Mouse (Mus musculus) midbrain, embryonic 14.5 days (tissue): Measurements from ENCODE around the gene Hist1h2bh. TPM values are rescaled to one million over a fixed set of nuclear protein-coding genes. Genes with fewer than 3 reads are reported as not detected.
"Not testable (repeated sequence)": the region's sequence is repeated elsewhere in the genome, so short reads cannot be mapped to it uniquely, and the experiment has no call there.

ENCODE experiments used
- ATAC-seq: fragments of 200-750 bp; cut with Nextera tagmentation; 2 replicates; pipeline ENCODE4 v1.8.0; 2017; ENCODE audit warnings: moderate number of reproducible peaks, moderate library complexity; ENCODE audit not compliant: low FRiP score, low TSS enrichment
- DNase-seq: peaks from one replicate; pipeline ENCODE4 v3.0.0-alpha.2; 2015
- H3K27ac ChIP-seq: fragments of 300-500 bp; sonication (generic); replicated peaks from 2 replicates; pipeline ENCODE4 v1.5.1; 2014; ENCODE audit warnings: mild to moderate bottlenecking, low read depth, low read length, moderate library complexity
- H3K27me3 ChIP-seq: fragments of 300-500 bp; sonication (generic); 2 replicates; pipeline ENCODE4 v1.6.1; 2014; ENCODE audit warnings: low read length, control low read depth, mixed read lengths; ENCODE audit not compliant: control insufficient read depth, insufficient read depth
- H3K36me3 ChIP-seq: fragments of 300-500 bp; sonication (generic); 2 replicates; pipeline ENCODE4 v1.6.1; 2014; ENCODE audit warnings: low read length, control low read depth; ENCODE audit not compliant: control insufficient read depth, insufficient read depth
- H3K4me1 ChIP-seq: fragments of 300-500 bp; sonication (generic); 2 replicates; pipeline ENCODE4 v1.6.1; 2014; ENCODE audit warnings: mild to moderate bottlenecking, antibody characterized with exemption, low read length, control low read depth; ENCODE audit not compliant: control insufficient read depth, insufficient read depth
- H3K4me2 ChIP-seq: fragments of 300-500 bp; sonication (generic); 2 replicates; pipeline ENCODE4 v1.6.1; 2014; ENCODE audit warnings: mild to moderate bottlenecking, low read length, moderate library complexity
- H3K4me3 ChIP-seq: fragments of 300-500 bp; sonication (generic); replicated peaks from 2 replicates; pipeline ENCODE4 v1.5.1; 2014; ENCODE audit warnings: low read depth, low read length
- H3K9ac ChIP-seq: fragments of 300-500 bp; sonication (generic); replicated peaks from 2 replicates; pipeline ENCODE4 v1.6.1; 2014; ENCODE audit warnings: mild to moderate bottlenecking, low read length, moderate library complexity
- H3K9me3 ChIP-seq: fragments of 300-500 bp; sonication (generic); 2 replicates; pipeline ENCODE4 v1.6.1; 2016; ENCODE audit warnings: low read length, control low read depth, mixed read lengths; ENCODE audit not compliant: control insufficient read depth
- WGBS: fragments of 180-500 bp; shearing (Covaris S2); extraction: QIAGEN DNeasy Blood & Tissue Kit; methylation state at CpG from one replicate; pipeline ENCODE4 v1.1.7; 2014; 5-methylcytosine and 5-hydroxymethylcytosine counted together
- polyA plus RNA-seq: library from polyadenylated mRNA; unstranded; fragments of >200 nt; fragmentation: Nextera tagmentation; extraction: Ambion mirVana; gene quantifications from 2 replicates; pipeline ENCODE4 v1.2.1, GENCODE M21; 2014

The Hist1h2bh gene
- polyA plus RNA-seq, 1 experiment from 2014 or later = 0.13 TPM

DNA sequence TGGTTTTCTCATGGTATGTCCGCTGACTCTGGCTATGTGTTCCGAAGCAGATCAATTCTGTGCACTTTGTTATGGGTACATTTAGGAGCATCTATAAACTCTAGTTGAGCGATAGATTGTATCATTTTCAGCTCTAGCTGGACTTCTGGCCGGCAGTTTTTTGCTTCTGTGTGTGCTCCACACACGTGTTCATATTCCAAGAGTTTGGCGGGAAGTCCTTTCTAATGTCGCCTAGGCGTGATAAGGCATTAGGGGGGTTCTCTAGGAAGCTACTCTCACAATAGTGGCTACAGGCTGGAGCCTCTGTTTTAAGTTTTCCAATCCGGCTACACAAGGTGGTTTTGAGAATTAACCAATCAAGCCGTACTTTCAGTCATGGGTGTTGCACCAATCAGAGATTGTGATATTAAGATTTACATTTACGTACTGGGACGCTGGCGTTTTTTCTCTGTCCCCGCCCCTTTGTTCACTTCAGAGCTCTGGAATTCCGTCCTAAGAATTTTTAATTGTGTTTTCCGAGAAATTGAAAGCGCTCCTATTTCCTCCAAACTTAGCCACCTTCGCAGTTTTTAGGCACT is 12.7 kb upstream of the Hist1h2bh start:
- Histone ChIP-seq H3K9me3 (no peaks in the 10 kb centered on the region), H3K27ac (peak overlapping the region; percentile 84), H3K27me3 (no peaks in the 10 kb centered on the region), H3K4me2 (peak overlapping the region; percentile 91), H3K9ac (peak overlapping the region; percentile 53; the same call in 1 of the 2 replicates), H3K4me3 (peak overlapping the region; percentile 49), H3K4me1 (peaks cover 16% of the 10 kb centered on the region), H3K36me3 (no peaks in the 10 kb centered on the region)
- WGBS = under 1% methylated on average over 18 of the region's 18 CpGs
- ATAC-seq (peak; percentile 86), DNase-seq (peak; percentile 95)

- Histone ChIP-seq H3K9ac (peak overlapping the region; percentile 53), H3K36me3 (no peaks in the 10 kb centered on the region), H3K4me3 (peak overlapping the region; percentile 49), H3K9me3 (no peaks in the 10 kb centered on the region), H3K27ac (peak overlapping the region; percentile 84), H3K4me2 (peak overlapping the region; percentile 91), H3K27me3 (no peaks in the 10 kb centered on the region), H3K4me1 (peaks cover 21% of the 10 kb centered on the region)
- peak; percentile 86 for DNase-seq
- WGBS = under 1% methylated on average over 53 of the region's 54 CpGs
- peak; percentile 76 for ATAC-seq
These were observed 12.0 kb upstream of the Hist1h2bh start for GRCm38 (mm10) chr13:23554925-23555838.

DNA sequence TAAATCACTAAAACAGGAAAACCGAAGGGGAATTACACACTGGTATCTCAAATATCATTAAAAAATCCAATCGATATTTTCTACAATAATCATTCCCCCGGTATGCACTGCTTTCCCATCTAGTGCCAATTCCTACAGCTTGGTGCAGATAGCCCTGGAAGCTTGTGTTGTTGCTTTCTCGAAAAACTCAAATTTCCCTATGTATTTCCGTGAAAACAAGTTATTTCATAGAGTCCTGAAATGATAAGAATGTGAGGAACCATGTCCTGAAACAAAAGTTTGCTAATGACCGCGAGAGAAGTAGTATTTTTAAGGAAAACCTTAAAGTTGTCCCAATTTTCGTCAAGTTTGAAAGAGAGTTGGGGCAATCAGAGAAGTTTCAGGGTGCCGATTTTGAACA is 11.2 kb upstream of the Hist1h2bh start:
- ATAC-seq (no peak), DNase-seq (peak; percentile 11)
- peak overlapping the region; percentile 91 for H3K4me2 ChIP-seq
- peaks cover 21% of the 10 kb centered on the region for H3K4me1 ChIP-seq
- 23% methylated on average over 9 of the region's 9 CpGs for WGBS
- H3K27me3 ChIP-seq = no peaks in the 10 kb centered on the region
- no peaks in the 10 kb centered on the region for H3K36me3 ChIP-seq
- H3K9me3 ChIP-seq = no peaks in the 10 kb centered on the region
- H3K4me3 ChIP-seq = peak overlapping the region; percentile 49
- H3K27ac ChIP-seq = peak overlapping the region; percentile 84
- H3K9ac ChIP-seq = peak overlapping the region; percentile 53; the same call in 1 of the 2 replicates

DNA sequence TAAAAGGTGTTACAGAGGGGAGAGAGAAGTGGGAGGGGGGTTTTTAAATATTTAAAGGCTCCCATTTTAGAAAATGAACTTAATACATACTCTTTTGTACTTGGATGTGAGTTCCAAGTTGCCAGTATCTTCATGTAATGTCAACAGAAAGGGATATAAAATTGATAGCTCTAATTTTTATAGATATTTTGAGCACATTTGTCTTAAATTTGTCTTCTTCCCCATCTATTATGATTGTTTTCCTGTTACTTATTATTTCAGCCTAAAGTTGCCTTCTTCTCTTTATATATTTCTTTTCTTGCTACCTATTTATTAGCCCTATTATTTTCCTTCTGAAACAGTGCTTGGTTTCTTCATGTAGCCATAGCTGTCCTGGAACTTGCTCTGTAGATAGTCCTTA is 9.8 kb upstream of the Hist1h2bh start, which contains the start of gene Hist1h1d:
Gene Hist1h1d (plus strand): TSS at position 301 of the 400 bp plus-strand sequence.
- Histone ChIP-seq H3K36me3 (no peaks in the 10 kb centered on the region), H3K27ac (no peak within 1 kb of the TSS), H3K4me1 (peaks cover 21% of the 10 kb centered on the region), H3K4me2 (peak within 1 kb of the TSS; percentile 91), H3K9ac (no peak within 1 kb of the TSS), H3K27me3 (no peaks in the 10 kb centered on the region), H3K4me3 (no peak within 1 kb of the TSS), H3K9me3 (no peaks in the 10 kb centered on the region)
- DNase-seq (no peak), ATAC-seq (no peak)

DNA sequence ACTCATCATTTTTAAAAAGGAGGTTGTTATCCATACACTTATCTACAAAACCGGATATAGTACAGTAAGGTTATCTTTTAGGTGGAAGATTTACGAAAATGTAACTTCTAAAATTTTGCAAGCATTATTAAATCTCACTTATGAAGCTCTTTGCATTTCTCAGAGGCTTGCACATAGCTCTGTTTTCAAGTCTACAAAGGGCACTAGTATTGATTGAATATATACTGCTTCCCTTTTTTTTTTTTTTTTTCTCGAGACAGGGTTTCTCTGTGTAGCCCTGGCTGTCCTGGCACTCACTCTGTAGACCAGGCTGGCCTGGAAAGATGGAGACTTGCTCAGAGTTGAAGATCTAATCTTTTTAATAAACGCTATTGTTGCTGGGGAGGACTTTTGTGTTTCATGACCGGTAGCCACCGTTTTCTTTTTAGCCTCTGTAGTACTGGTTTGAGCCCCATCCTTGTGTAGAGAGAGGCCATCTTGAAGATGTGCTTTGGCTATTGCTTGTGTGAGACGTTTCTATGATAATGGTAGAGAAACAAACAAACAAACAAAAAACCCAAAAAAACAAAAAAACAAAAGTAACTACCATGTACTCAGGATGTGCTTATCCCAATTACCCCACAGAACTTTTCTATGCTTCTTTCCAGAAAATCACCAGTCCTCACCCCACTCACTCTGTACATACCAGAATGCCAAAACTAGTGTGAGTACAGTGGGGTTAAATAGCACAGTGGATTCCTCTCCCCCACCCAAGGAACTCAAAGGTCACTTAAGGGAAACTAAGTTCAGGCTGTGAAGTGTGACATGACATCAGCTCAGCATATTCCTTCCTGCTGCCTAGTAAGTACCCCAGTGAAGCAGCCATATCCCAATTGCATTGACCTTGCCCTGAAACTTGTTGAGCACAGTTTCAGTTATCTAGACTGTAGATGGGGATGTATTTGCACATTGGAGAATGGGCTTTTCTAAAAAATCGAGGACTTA is 9.0 kb upstream of the Hist1h2bh start:
- peak overlapping the region; percentile 36 for H3K4me3 ChIP-seq
- peak overlapping the region; percentile 83 for H3K27ac ChIP-seq
- no peaks in the 10 kb centered on the region for H3K9me3 ChIP-seq
- ATAC-seq (no peak), DNase-seq (no peak)
- no peaks in the 10 kb centered on the region for H3K36me3 ChIP-seq
- H3K4me2 ChIP-seq = peak overlapping the region; percentile 59
- WGBS = 55% methylated on average over 8 of the region's 8 CpGs
- peaks cover 21% of the 10 kb centered on the region for H3K4me1 ChIP-seq
- no peak overlapping the region for H3K9ac ChIP-seq
- no peaks in the 10 kb centered on the region for H3K27me3 ChIP-seq

- not testable (repeated sequence) for H3K27me3 ChIP-seq, H3K9me3 ChIP-seq, H3K36me3 ChIP-seq
- ATAC-seq (peak; percentile 89), DNase-seq (peak; percentile 95)
- WGBS = under 1% methylated on average over 47 of the region's 47 CpGs
- Histone ChIP-seq H3K4me3 (peak within 1 kb of the TSS; percentile 36), H3K9ac (peak within 1 kb of the TSS; percentile 51), H3K27ac (peak within 1 kb of the TSS; percentile 83), H3K4me1 (peaks cover 18% of the 10 kb centered on the region), H3K4me2 (peak within 1 kb of the TSS; percentile 59)
These were observed 8.1 kb upstream of the Hist1h2bh start, which contains the start of gene Hist1h4f for GRCm38 (mm10) chr13:23551146-23551834. Gene Hist1h4f, minus strand, starts transcription at chr13:23551648.

- no peak for DNase-seq
- Histone ChIP-seq H3K4me3 (peak overlapping the region; percentile 36), H3K4me1 (peaks cover 18% of the 10 kb centered on the region), H3K27me3 (no peaks in the 10 kb centered on the region), H3K4me2 (peak overlapping the region; percentile 59), H3K36me3 (no peaks in the 10 kb centered on the region), H3K9me3 (no peaks in the 10 kb centered on the region), H3K9ac (peak overlapping the region; percentile 51), H3K27ac (peak overlapping the region; percentile 83)
- ATAC-seq = no peak
- WGBS = 7% methylated on average over 3 of the region's 3 CpGs
These were observed 7.6 kb upstream of the Hist1h2bh start for GRCm38 (mm10) chr13:23550761-23551145.

DNA sequence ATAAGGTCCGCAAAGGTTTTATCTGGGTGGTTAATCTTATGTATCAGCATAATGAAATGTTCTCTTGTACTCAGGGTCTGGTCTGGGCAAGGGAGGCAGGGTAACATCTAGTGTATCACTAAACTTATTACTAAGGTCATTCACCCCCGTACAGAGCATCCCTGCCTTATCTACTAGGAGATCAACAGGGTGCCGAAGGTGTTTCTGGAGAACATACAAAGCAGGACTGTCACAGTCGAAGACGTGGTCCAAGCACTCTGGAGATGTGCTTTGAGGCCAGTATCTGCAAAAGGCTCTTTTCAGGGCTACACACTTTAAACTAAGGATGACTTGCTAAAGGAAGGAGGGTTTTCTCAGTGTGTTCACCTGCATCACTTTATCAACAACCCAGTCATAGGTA is 3.5 kb upstream of the Hist1h2bh start:
- no peak for DNase-seq
- no peak overlapping the region for H3K27ac ChIP-seq
- no peak overlapping the region for H3K4me2 ChIP-seq
- H3K4me3 ChIP-seq = no peak overlapping the region
- H3K27me3 ChIP-seq = no peaks in the 10 kb centered on the region
- H3K4me1 ChIP-seq = peaks cover 7% of the 10 kb centered on the region
- ATAC-seq = no peak
- 79% methylated on average over 5 of the region's 5 CpGs for WGBS
- H3K9me3 ChIP-seq = no peaks in the 10 kb centered on the region
- H3K36me3 ChIP-seq = no peaks in the 10 kb centered on the region
- H3K9ac ChIP-seq = no peak overlapping the region
